Mouse (Mus musculus) 416B (cell line): ENCODE measurements around the gene Hspg2.
A peak's percentile ranks its signal among the peaks of the same experiment; 100 is the strongest.

Experiments
- DNase-seq: peaks from one replicate; pipeline ENCODE4 v3.0.0; 2011; ENCODE audit warnings: low read depth

The Hspg2 gene

DNA sequence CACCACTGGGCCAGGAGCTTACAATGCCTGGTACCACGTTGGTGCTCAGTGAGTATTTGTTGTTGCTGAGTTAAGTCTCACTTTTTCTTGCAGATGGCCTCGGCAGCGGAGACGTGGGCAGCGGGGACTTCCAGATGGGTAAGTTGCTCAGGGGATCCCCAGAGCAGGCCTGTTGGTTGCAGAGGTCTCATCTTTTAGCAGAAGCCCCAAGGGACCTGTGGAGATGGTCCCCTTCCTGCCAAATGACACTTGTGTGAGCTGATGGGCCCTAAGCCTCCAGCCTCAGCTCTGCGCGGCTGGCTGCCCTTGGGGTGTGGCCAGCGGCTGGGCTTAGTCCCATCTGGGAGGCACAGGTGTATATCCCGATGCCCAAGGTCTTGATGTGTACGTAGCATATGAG is 33.6 kb downstream of the Hspg2 start:
- DNase-seq, result no peak

DNA sequence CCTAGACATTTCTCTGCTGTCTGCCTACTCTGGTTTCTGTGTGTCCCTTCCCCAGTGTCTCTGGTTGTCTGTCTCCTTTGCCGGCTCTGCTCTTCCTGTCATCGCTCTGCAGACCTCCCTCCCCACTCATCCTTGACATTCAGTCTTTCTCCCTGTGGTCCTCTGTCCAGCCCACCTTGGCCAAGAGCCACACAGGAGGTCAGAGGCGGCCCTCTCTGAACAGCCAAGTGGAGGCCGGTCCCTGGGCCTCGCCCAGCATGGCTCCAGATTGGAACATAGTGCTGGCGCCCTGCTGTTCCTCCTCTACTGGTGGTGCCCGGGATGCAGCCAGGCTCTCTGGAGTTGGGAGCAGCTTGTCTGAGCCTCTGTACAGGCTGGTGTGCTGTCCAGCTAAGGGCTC is 34.2 kb downstream of the Hspg2 start:
- no peak for DNase-seq

DNA sequence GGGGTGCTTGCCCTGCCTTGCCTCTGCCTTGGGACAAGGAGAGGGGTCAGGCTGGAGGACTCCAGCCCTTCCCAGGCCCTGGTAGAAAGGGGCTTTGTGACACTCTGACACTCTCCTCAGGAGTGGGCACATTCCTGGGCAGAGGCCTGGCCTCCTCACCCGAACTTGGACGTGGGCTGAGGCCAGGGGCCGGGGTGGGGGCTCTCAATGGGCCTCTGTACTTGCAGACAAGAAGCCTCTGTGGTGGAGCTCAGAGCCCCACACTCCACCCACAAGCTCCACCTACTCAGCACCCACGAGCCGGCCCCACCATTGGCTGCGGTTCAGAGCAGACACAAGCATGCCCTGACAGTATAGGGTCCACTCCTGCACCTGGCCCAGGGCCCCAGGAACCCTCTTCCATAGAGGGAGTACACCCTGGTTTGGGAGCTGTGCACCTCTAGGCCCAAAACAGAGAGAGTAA is 35.0 kb downstream of the Hspg2 start:
- no peak for DNase-seq

DNA sequence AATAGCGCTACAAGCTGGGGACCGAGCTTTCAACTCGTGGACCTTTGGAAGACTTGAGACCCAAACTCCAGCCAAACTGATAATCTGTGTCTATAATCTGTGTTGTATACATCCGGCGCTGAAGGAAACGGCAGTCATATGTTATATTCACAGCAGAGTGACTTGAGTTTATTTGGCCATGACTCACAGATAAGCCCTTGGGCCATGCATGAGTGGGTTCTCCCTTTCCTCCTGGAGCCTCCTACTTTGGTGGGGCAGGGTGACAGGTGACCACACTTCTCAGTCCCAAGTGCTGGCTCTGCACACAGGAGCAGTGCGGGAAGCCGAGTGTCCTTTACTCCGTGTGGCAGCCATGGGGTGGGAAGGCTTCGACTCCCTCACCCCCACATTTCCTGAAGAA is 38.1 kb downstream of the Hspg2 start:
- peak; percentile 54 for DNase-seq

DNA sequence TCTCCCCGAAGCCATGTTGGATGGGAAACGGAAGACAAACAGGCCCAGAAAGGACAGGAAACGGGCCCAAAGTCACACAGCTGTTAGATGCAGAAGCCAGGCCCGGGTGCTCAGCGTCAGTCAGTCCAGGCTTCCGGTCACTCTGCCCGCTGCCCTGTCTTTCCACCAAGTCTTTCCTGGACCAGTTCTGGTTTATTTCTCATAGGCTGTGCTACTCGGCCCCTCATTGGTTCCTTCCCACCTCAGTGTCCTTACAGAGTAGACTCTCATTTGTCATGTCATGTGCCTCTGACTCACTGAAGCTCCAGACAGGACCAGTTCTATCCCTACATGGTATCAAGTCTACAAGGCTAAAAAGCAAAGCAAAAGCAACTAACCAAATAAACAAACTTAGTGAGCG is 41.0 kb downstream of the Hspg2 start:
- no peak for DNase-seq

DNA sequence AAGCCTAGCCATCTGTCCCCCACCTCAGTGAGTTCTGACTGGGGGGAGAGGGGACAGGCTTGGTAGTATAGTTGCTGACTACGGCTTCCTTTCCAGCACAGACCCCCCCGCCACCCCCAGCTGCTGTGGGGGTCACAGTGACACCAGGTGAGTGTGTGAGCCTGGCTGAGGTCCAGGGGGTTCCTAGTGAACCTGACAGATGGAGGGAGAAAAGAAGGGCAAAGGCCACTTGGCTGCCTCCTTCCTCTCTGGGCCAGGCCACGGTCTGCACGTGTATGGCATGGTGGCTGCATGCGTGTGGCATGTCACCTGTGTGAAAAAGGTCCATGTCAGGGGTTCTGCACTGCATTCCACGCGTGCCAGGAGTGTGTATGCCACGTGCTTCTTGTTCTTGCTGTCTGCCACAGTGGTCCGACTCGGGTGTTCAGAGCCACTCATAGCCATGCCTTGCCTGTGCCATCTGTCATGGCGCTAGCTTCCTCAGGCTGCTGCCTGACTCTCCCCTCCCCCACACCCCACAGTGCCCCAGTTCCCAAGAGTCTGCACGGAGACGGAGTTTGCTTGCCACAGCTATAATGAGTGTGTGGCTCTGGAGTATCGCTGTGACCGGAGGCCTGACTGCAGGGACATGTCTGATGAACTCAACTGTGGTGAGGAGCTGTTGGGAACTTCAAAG is 41.6 kb downstream of the Hspg2 start:
- DNase-seq, result no peak

DNA sequence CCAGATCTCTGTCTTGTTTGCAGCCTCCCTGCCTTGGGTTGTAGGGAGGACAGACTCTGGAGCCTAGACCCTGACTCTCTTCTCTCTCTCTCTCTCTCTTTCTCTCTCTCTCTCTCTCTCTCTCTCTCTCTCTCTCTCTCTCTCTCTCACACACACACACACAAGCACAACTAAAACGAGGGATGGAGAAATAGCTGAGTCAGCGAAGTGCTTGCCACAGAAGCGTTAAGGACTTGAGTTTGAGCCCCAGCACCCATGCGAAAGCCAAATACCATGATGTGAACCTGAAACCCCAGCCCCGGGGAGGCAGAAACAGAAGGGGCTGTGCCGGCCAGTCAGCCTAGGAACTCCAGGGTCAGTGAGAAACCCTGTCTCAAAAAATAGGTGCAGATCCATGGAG is 44.3 kb downstream of the Hspg2 start:
- DNase-seq, result no peak

DNA sequence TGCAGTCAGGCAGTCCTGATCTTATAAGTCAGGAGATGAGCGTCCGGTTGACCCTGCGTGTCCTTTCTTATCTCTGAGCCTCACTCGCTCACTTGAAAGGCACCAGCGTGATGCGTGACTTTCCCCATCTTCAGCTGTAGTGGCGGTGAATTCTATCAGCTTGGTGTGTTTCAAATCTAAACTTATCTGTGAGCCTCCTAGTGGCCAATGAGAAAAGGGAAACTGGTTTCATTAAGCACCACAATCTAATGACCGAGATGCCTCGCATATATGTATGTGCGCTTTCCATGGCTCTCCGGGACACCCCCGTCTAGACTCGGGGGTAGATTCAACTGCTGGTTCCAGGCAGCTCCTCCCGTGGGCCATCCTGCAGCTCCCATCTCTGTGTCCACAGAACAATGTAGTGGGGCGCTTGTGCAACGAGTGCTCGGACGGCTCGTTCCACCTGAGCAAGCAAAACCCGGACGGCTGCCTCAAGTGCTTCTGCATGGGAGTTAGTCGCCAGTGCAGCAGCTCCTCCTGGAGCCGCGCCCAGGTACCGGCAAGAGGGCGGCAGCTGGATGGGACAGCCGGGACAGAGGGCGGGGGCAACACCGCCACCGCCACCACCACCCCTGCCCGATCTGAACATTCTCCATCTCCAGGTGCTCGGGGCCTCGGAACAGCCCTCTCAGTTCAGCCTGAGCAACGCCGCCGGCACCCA is 49.6 kb downstream of the Hspg2 start:
- DNase-seq, result peak; percentile 29

DNA sequence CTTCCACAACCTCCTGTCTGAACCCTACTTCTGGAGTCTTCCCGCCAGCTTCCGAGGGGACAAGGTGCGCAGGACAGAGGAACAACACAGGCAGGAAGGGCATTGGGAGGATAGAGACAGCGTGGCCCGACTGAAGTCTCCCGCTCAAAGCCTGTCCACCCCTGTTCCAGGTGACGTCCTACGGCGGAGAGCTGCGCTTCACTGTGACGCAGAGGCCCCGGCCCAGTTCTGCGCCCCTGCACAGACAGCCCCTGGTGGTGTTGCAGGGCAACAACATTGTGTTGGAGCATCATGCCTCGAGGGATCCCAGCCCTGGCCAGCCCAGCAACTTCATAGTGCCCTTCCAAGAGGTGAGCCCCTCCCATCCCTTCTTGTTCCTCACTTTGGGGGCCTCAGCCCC is 50.2 kb downstream of the Hspg2 start:
- DNase-seq, result no peak

DNA sequence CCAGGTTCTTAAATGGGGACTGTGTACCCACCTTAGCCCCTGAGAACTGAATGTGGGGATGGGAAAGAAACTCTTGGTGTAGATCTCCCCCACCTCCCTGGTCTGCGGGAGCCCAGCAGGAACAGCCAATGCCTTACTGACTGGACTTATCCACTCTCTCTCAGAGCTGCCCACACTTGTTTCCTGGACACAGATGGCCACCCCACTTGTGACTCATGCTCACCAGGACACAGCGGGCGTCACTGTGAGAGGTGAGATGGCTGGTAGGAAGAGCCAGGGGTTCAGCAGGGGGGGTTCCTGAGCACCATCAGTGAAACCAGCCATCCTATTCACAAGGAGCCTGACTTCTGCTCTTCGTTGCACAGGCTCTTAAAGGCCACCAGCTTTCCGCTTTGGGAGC is 51.8 kb downstream of the Hspg2 start:
- DNase-seq, result peak; percentile 35

DNA sequence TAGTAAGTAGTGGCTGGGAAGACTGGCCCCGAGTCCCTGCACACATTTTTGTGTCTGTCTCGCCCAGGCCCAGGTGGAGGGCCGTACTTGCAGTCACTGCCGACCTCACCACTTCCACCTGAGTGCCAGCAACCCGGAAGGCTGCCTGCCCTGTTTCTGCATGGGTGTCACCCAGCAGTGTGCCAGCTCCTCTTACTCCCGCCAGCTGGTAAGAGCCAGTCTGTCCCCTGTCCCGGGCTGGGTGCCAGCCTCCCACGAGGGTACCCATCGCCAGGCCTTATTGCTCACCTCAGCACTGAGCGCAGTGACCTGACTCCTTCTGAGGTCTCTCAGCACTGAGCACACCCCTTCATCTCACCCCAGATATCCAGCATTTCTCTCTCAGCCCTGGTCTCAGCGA is 53.4 kb downstream of the Hspg2 start:
- DNase-seq, result no peak

DNA sequence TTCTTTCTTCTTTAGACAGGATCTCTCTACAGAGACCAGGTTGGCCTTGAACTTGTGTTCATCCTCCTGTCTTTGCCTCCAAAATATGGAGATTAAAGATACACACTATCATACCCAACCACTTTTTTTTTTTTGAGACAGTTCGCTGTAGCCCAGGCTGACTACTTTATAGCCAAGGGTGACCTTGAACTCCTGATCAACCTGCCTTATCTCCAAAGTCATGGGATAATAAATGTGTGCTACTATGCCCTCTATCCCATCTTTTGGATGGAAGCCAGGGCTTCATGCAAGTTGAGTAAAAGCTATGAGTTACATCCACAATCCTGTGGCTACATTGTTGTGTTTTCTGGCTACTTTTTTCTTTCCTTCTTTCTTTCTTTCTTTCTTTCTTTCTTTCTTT is 56.9 kb downstream of the Hspg2 start:
- DNase-seq, result no peak

DNA sequence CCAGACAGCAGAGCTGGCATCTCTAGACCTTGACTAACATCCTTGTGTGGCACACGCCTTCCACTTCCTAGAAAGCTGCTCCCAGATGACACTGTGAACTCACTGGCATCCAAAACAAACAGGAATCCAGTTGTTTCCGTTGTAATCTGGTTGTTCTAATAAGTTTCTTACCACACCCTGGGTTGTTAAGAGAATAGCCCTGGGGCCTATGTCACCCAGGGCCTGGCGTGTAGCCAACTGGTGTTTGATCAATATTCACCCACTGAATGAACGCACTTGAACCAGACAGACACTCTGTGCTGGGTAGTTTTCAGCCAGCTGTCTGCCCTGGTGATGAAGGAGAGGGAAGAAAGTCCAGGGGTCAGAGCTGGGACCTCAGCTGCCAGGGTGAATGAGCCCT is 58.8 kb downstream of the Hspg2 start:
- DNase-seq, result no peak

DNA sequence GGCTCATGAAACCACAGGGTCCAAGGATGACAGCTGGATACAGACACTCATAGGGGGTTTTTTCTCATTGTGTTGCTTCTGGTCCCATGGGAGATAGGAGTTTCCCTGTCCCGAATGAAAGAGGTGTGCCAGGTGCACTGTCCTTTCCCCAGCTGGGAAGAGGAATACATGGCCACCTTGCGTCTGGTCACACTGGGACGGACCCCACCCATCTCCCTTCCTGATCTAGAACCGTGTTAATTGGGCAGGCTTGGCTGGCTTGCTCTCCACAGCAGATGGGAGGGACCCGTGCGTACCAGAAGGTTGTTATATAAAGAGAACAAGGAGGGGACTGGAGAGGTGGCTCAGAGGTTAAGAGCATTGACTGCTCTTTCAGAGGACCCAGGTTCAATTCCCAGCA is 59.3 kb downstream of the Hspg2 start:
- DNase-seq, result no peak

DNA sequence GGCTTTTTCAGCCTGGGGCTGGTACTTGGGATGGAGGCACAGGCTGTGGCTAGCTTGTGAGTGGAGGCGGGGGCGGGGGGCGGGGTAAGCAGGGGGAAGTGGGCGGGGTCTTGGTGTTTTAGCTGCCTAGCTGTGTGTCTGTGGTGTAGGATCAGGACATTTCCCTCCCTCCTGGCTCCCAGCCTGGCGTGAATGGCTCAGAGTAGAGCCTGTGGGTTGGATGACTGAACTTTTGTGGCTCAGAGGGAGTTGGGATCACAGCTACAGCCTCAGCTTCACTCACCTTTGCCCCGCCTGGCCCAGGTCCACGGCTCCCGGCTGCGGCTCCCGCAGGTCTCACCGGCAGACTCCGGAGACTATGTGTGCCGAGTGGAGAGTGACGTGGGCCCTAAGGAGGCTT is 71.8 kb downstream of the Hspg2 start:
- DNase-seq, result peak; percentile 37

DNA sequence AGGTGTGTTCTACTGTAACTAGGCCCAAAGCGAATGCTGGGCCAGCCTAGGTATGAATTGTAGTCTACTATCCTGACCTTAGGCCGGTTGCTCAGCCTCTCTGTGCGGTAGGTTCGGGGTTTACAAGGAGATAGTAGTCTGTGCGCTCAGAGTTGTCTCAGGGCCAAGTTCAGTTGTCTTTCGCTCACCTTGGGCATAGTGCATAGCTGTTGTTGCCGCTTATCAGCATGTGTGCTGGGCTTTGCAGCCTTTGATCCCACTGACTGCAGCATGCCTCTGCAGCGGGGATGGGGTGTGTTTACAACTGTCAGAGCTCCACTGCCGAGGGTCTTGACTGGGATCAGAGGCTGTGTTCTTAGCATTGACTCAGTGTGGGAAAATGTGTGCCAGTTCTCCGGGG is 74.4 kb downstream of the Hspg2 start:
- DNase-seq, result no peak

DNA sequence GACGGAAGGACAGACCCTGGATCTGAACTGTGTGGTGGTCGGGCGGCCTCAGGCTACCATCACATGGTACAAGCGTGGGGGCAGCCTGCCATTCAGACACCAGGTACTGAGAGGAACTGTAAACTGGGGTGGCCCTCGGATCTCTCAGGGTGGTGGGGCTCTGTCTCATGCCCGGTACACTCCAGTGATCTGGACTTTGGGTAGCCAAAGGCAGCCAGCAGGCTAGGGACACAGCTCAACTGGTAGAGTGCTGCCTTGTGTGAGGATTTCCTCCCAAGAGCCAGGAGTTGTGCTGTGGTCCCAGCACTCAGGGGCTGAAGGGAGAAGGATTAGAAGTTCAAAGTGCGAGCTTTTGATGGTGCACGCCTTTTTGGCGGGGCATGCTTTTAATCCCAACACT is 77.0 kb downstream of the Hspg2 start:
- DNase-seq, result no peak

DNA sequence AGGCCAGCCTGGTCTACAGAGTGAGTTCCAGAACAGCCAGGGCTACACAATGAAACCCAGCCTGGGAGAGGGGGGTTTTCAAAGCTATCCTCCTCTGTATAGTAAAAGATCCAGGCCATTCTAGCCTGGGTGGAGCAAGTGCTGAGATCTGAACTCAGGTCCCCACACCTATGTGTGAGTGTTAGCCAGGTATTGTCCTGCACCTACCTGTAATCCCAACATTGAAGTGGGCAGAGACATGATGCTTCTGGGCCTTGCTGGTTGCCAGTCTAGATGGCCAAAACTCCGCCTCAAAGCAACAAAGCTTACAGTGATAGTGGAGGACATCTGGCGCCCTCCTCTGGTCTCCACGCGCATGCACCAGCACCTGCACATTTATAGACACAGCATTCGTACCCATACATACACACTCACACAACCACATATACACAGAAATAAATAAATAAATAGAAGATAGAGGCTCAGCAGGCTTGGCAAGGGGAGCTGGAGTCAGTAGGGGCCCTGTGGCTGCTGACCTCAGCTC is 77.5 kb downstream of the Hspg2 start:
- peak; percentile 63 for DNase-seq

DNA sequence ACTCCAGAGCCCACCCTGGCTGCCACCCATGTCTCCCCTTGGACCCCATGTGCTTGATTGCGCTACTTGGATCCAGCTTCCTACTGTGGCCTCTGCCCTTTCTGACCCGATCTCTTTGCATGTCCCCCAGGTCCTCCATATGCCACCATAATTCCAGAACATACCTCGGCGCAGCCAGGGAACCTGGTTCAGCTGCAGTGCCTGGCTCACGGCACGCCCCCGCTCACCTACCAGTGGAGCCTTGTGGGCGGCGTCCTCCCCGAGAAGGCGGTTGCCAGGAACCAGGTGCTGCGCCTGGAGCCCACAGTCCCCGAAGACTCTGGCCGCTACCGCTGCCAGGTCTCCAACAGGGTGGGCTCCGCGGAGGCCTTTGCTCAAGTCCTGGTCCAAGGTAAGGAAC is 84.9 kb downstream of the Hspg2 start:
- no peak for DNase-seq

DNA sequence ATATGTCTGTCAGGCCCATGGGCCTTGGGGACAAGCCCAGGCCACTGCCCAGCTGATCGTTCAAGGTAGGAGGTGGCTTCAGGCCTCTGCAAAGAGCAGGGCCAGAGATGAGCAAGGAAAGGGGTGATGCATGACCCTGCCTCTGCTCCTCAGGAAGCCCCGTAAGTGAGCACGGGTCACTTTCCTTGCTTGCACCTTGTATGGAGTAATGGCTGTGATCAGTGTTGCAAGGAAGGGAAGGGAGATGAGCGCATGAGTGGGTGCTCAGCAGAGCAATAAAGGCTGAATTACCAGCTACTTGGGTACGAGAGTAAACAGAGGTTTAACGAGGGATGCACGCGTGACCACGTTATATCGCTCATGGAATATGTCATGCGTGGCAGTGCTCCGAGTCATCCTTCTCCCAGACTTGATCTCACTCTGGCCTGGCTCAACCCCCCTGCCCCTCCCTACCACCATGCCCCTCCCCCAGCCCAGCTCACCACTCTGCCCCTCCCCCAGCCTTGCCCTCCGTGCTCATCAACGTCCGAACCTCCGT is 88.2 kb downstream of the Hspg2 start:
- DNase-seq, result no peak

DNA sequence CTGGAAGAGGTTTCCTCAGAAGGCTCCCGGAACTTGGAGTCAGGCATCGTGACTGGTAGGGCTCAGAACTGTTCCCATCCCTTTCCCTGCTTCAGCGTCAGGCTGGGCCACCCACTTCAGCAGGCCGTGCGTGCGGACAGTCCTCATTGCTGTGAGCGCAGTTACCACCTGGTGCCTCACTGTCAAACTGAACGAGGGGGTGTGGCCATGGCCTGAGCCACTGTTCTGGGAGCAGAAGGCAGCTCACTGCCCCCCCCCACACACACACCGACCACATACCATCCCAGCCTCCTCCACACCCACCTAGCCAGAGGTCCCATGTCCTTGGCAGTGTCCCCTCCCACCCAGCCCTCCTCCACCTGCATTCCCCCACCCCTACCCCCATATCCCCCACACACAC is 101.3 kb downstream of the Hspg2 start:
- DNase-seq, result no peak

DNA sequence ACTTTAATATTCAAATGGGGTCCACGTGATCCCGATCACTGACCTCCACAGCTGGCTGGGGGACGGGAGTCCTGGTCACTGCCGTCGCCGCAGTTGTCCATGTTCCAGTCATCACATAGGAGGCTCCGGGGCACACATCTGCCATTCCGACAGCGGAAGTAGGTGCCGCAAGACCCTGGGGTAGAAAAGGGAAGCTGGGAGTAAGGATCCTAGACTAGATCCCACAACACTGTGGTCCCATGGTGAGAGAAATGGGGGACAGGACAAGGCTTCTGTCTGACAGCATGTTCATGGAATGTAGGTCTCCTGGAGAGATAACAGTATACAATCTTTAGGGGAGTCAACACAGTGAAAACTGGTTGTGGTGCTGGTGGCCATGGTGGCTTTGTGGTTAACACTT is 105.9 kb downstream of the Hspg2 start, which contains the start of gene Ldlrad2:
Ldlrad2 (minus strand) TSS at position 101 of the 400 bp plus-strand sequence.
- DNase-seq, result no peak

DNA sequence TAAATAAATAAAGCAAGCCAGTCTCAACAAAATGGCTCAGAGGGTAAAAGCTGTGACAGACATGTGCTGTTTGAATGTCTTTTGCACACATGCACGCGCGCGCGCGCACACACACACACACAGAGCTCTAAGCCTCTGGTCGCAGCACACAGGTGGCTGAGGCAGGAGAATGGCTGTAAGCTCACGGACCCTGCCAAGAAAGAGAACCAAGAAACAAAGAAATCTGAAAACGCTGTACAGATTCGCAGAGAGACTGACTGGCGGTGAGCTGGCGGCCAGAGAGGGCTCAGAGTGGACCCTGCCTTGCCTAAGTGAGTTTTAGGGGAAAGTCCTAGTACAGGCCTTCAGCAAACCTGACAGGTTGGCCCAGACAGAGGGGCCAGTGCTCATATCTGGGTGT is 108.9 kb downstream of the Hspg2 start:
- DNase-seq, result no peak
